Mouse (Mus musculus): ENCODE data around the gene Snai3. TPM values are rescaled to one million over a fixed set of nuclear protein-coding genes. Genes with fewer than 3 reads are reported as not detected.

Snai3 gene
- polyA plus RNA-seq, 3 experiments from 2014 or later: 2.6 to 13.9 (median 3.9) TPM

GRCm38 (mm10) chr8:122430058-122430636 is 30.4 kb downstream of the Snai3 start:
- ATAC-seq: no peak

GRCm38 (mm10) chr8:122428163-122428562 is 32.4 kb downstream of the Snai3 start:
- ATAC-seq: no peak

GRCm38 (mm10) chr8:122427607-122428006 is 32.9 kb downstream of the Snai3 start:
- ATAC-seq: no peak

- ATAC-seq: no peak
Observed at GRCm38 (mm10) chr8:122426145-122426544, 34.4 kb downstream of the Snai3 start.

- no peak for ATAC-seq
Observed at GRCm38 (mm10) chr8:122423659-122424058, 36.9 kb downstream of the Snai3 start.

GRCm38 (mm10) chr8:122423217-122423616 is 37.3 kb downstream of the Snai3 start:
- ATAC-seq: no peak

GRCm38 (mm10) chr8:122421376-122422070 is 39.0 kb downstream of the Snai3 start, which contains the start of gene Il17c:
Il17c (plus strand) TSS chr8:122422020.
- no peak for ATAC-seq

- no peak for ATAC-seq
Observed at GRCm38 (mm10) chr8:122419881-122420555, 40.5 kb downstream of the Snai3 start.

- no peak for ATAC-seq
Observed at GRCm38 (mm10) chr8:122415554-122415953, 45.0 kb downstream of the Snai3 start.

- no peak for ATAC-seq
Observed at GRCm38 (mm10) chr8:122414311-122414710, 46.2 kb downstream of the Snai3 start.

GRCm38 (mm10) chr8:122407678-122408077 is 52.9 kb downstream of the Snai3 start:
- no peak for ATAC-seq

GRCm38 (mm10) chr8:122405146-122405805 is 55.3 kb downstream of the Snai3 start:
- ATAC-seq: no peak

Other genes with a start within 250 kb of the Snai3 start
- gene Zfpm1, start 178.6 kb downstream of the Snai3 start, polyA plus RNA-seq (2017; shearing (Covaris generic)): 1 to 10 TPM in 2 of 3 experiments, under 1 TPM in 1; 0.65 to 2.6 (median 1.3) TPM
- gene Trhr2, start 100.0 kb downstream of the Snai3 start, polyA plus RNA-seq (2017; shearing (Covaris generic)): not detected
- 10 to 100 TPM; 12.0 to 16.0 (median 13.0) TPM for gene Zc3h18, start 84.1 kb downstream of the Snai3 start, polyA plus RNA-seq (2017; shearing (Covaris generic))
- under 1 TPM in 1 of 3 experiments, not detected in 2; 0.64 TPM for gene Il17c, start 38.7 kb downstream of the Snai3 start, polyA plus RNA-seq (2017; shearing (Covaris generic))
- 100 to 1,000 TPM; 664 to 875 (median 733) TPM for gene Cyba, start 27.8 kb downstream of the Snai3 start, polyA plus RNA-seq (2017; shearing (Covaris generic))
- 10 to 100 TPM in 2 of 3 experiments, 1 to 10 TPM in 1; 6.6 to 15.3 (median 12.7) TPM for gene Mvd, start 17.3 kb downstream of the Snai3 start, polyA plus RNA-seq (2017; shearing (Covaris generic))
- gene Rnf166, start 15.3 kb upstream of the Snai3 start, polyA plus RNA-seq (2017; shearing (Covaris generic)): 10 to 100 TPM; 30.5 to 56.1 (median 31.2) TPM
- 10 to 100 TPM in 1 of 3 experiments, 1 to 10 TPM in 2; 8.1 to 12.5 (median 9.3) TPM for gene Ctu2, start 15.4 kb upstream of the Snai3 start, polyA plus RNA-seq (2017; shearing (Covaris generic))
- 10 to 100 TPM; 12.9 to 16.2 (median 14.5) TPM for gene Piezo1, start 90.6 kb upstream of the Snai3 start, polyA plus RNA-seq (2017; shearing (Covaris generic))
- 10 to 100 TPM; 11.5 to 19.8 (median 11.7) TPM for gene Cdt1, start 107.3 kb upstream of the Snai3 start, polyA plus RNA-seq (2017; shearing (Covaris generic))
- gene Aprt, start 116.2 kb upstream of the Snai3 start, polyA plus RNA-seq (2017; shearing (Covaris generic)): 100 to 1,000 TPM; 168 to 215 (median 192) TPM
- 10 to 100 TPM in 2 of 3 experiments, 1 to 10 TPM in 1; 8.3 to 11.6 (median 10.6) TPM for gene Galns, start 150.7 kb upstream of the Snai3 start, polyA plus RNA-seq (2017; shearing (Covaris generic))
- 10 to 100 TPM; 57.7 to 82.5 (median 80.6) TPM for gene Trappc2l, start 150.9 kb upstream of the Snai3 start, polyA plus RNA-seq (2017; shearing (Covaris generic))
- gene Pabpn1l, start 162.0 kb upstream of the Snai3 start, polyA plus RNA-seq (2017; shearing (Covaris generic)): not detected
- under 1 TPM; 0.31 to 0.54 (median 0.52) TPM for gene Cbfa2t3, start 238.4 kb upstream of the Snai3 start, polyA plus RNA-seq (2017; shearing (Covaris generic))

All from inflammation-experienced regulatory T-cells, adult 6 months (primary cell).